Mouse (Mus musculus) bone marrow macrophage, adult 2 months (primary cell): ENCODE results near the gene Iqch.

ENCODE experiments used
- CTCF ChIP-seq: IDR thresholded peaks from 2 replicates; pipeline ENCODE4 v1.5.1; 2012; ENCODE audit warnings: low read depth, mild to moderate bottlenecking, low read length, moderate library complexity
- POLR2A ChIP-seq: IDR thresholded peaks from 2 replicates; pipeline ENCODE4 v1.6.1; 2012; ENCODE audit warnings: mild to moderate bottlenecking, low read depth, low read length, borderline replicate concordance

GRCm38 (mm10) chr9:63610841-63611366 lies 8.6 kb upstream of the Iqch start:
- TF ChIP-seq CTCF (no peak), POLR2A (no peak)
